Mouse (Mus musculus) CH12.LX (cell line): ENCODE measurements at regions not wholly inside any gene's neighbourhood (a gene's known extent, or its start where the extent isn't known, plus 50 kb on each side); places are given as distances from the start of the nearest gene placed in this dataset.

Source experiments
- DNase-seq: peaks from one replicate; pipeline ENCODE4 v3.0.0-alpha.2; 2013; ENCODE audit errors: extremely low read depth
- H3K27ac ChIP-seq: 2 replicates; pipeline ENCODE4 v1.5.1; 2012; ENCODE audit warnings: low read depth, mild to moderate bottlenecking, control low read depth, moderate library complexity; ENCODE audit not compliant: insufficient read depth
- H3K27me3 ChIP-seq: replicated peaks from 2 replicates; pipeline ENCODE3; 2012; ENCODE audit warnings: inconsistent platforms
- H3K36me3 ChIP-seq, 2 experiments: replicated peaks in 1 of 2; 2 replicates each; pipeline versions ENCODE3 to v1.6.1; 2012; ENCODE audit warnings: inconsistent platforms in 1 of 2, low read length in 1 of 2, mild to moderate bottlenecking in 1 of 2, mixed read lengths in 1 of 2, moderate library complexity in 1 of 2; ENCODE audit not compliant: control insufficient read depth in 1 of 2, insufficient read depth in 1 of 2
- H3K4me1 ChIP-seq, 2 experiments: 2 replicates each; pipeline ENCODE4 v1.6.1; 2012; ENCODE audit warnings: inconsistent platforms in 1 of 2, moderate library complexity in 1 of 2; ENCODE audit not compliant: insufficient read depth in 2 of 2, control insufficient read depth in 1 of 2
- H3K4me2 ChIP-seq: 2 replicates; pipeline ENCODE4 v1.6.1; 2012; ENCODE audit warnings: low read depth, mild to moderate bottlenecking, control low read depth; ENCODE audit not compliant: poor library complexity, insufficient read depth, severe bottlenecking
- H3K4me3 ChIP-seq, 3 experiments: fragments of 150-350 bp in 1 of 3; sonication (generic) in 1 of 3; replicated peaks in 1 of 3; 2 replicates each; pipeline versions ENCODE3 to v1.5.1; 2011 to 2012; ENCODE audit warnings: low read depth in 2 of 3, low read length in 2 of 3, mild to moderate bottlenecking in 2 of 3, moderate library complexity in 2 of 3, control low read depth in 1 of 3, improper control_type of control experiment in 1 of 3, inconsistent platforms in 1 of 3, mixed read lengths in 1 of 3; ENCODE audit not compliant: poor library complexity in 1 of 3
- H3K79me2 ChIP-seq: replicated peaks from 2 replicates; pipeline ENCODE4 v1.6.1; 2012; ENCODE audit warnings: mild to moderate bottlenecking, moderate library complexity; ENCODE audit not compliant: control insufficient read depth, poor library complexity, insufficient read depth, severe bottlenecking; ENCODE audit errors: extremely low read depth
- H3K9ac ChIP-seq: 2 replicates; pipeline ENCODE4 v1.6.1; 2012; ENCODE audit warnings: low read depth, mild to moderate bottlenecking, control low read depth, moderate library complexity; ENCODE audit not compliant: insufficient read depth
- H3K9me3 ChIP-seq: replicated peaks from 2 replicates; pipeline ENCODE3; 2012; ENCODE audit warnings: low read length, inconsistent platforms, mixed read lengths
- CHD1 ChIP-seq: IDR thresholded peaks from 2 replicates; pipeline ENCODE4 v1.6.1; 2012; ENCODE audit warnings: low read depth, low read length, improper control_type of control experiment, inconsistent platforms
- CHD2 ChIP-seq: IDR thresholded peaks from 2 replicates; pipeline ENCODE4 v1.6.1; 2011; ENCODE audit warnings: low read length, improper control_type of control experiment
- E2F4 ChIP-seq: IDR thresholded peaks from 2 replicates; pipeline ENCODE4 v1.6.1; 2011; ENCODE audit warnings: low read depth, low read length, improper control_type of control experiment; ENCODE audit not compliant: insufficient replicate concordance
- ELF1 ChIP-seq: IDR thresholded peaks from 2 replicates; pipeline ENCODE4 v1.6.1; 2014; ENCODE audit warnings: low read depth, mild to moderate bottlenecking, inconsistent platforms, low read length, improper control_type of control experiment
- ETS1 ChIP-seq: conservative IDR thresholded peaks from 2 replicates; pipeline ENCODE4 v1.6.1; 2012; ENCODE audit warnings: low read depth, mild to moderate bottlenecking, inconsistent platforms, low read length, improper control_type of control experiment, moderate library complexity
- GABPA ChIP-seq: IDR thresholded peaks from 2 replicates; pipeline ENCODE4 v1.6.1; 2012; ENCODE audit warnings: low read depth, low read length, improper control_type of control experiment, inconsistent platforms; ENCODE audit not compliant: insufficient replicate concordance
- IRF4 ChIP-seq: IDR thresholded peaks from 2 replicates; pipeline ENCODE4 v1.6.1; 2014; ENCODE audit warnings: low read depth, mild to moderate bottlenecking, inconsistent platforms, low read length, improper control_type of control experiment
- JUN ChIP-seq: IDR thresholded peaks from 2 replicates; pipeline ENCODE4 v1.6.1; 2011; ENCODE audit warnings: low read depth, mild to moderate bottlenecking, low read length, improper control_type of control experiment, moderate library complexity; ENCODE audit not compliant: insufficient read depth
- JUND ChIP-seq: conservative IDR thresholded peaks from 2 replicates; pipeline ENCODE4 v1.6.1; 2011; ENCODE audit warnings: low read depth, low read length, improper control_type of control experiment
- MAFK ChIP-seq: IDR thresholded peaks from 2 replicates; pipeline ENCODE4 v1.6.1; 2011; ENCODE audit warnings: low read length, improper control_type of control experiment; ENCODE audit not compliant: insufficient replicate concordance
- MAX ChIP-seq: IDR thresholded peaks from 2 replicates; pipeline ENCODE4 v1.6.1; 2011; ENCODE audit warnings: low read length, improper control_type of control experiment
- MAZ ChIP-seq: IDR thresholded peaks from 2 replicates; pipeline ENCODE4 v1.6.1; 2012; ENCODE audit warnings: low read depth, mild to moderate bottlenecking, inconsistent platforms, low read length, improper control_type of control experiment, moderate library complexity
- MEF2A ChIP-seq: IDR thresholded peaks from 2 replicates; pipeline ENCODE4 v1.6.1; 2014; ENCODE audit warnings: low read depth, mild to moderate bottlenecking, inconsistent platforms, low read length, improper control_type of control experiment, borderline replicate concordance
- MYC ChIP-seq: IDR thresholded peaks from 2 replicates; pipeline ENCODE4 v1.6.1; 2011; ENCODE audit warnings: low read depth, mild to moderate bottlenecking, improper control_type of control experiment, low read length
- NELFE ChIP-seq: IDR thresholded peaks from 2 replicates; pipeline ENCODE4 v1.6.1; 2011; ENCODE audit warnings: low read depth, low read length, improper control_type of control experiment
- PAX5 ChIP-seq: IDR thresholded peaks from 2 replicates; pipeline ENCODE4 v1.6.1; 2012; ENCODE audit warnings: low read length, inconsistent platforms, mixed read lengths
- RAD21 ChIP-seq: IDR thresholded peaks from 2 replicates; pipeline ENCODE4 v1.6.1; 2011; ENCODE audit warnings: low read depth, mild to moderate bottlenecking, low read length, improper control_type of control experiment, moderate library complexity
- RCOR1 ChIP-seq: conservative IDR thresholded peaks from 2 replicates; pipeline ENCODE4 v1.6.1; 2012; ENCODE audit warnings: low read depth, mild to moderate bottlenecking, inconsistent platforms, low read length, improper control_type of control experiment
- SIN3A ChIP-seq: IDR thresholded peaks from 2 replicates; pipeline ENCODE4 v1.6.1; 2012; ENCODE audit warnings: low read length, improper control_type of control experiment, inconsistent platforms
- TBP ChIP-seq: conservative IDR thresholded peaks from 2 replicates; pipeline ENCODE4 v1.6.1; 2011; ENCODE audit warnings: low read depth, low read length, improper control_type of control experiment
- UBTF ChIP-seq: IDR thresholded peaks from 2 replicates; pipeline ENCODE4 v1.6.1; 2012; ENCODE audit warnings: low read depth, mild to moderate bottlenecking, inconsistent platforms, low read length, improper control_type of control experiment, moderate library complexity
- USF1 ChIP-seq: IDR thresholded peaks from 2 replicates; pipeline ENCODE4 v1.6.1; 2014; ENCODE audit warnings: low read depth, mild to moderate bottlenecking, inconsistent platforms, low read length, improper control_type of control experiment
- USF2 ChIP-seq: conservative IDR thresholded peaks from 2 replicates; pipeline ENCODE4 v1.6.1; 2011; ENCODE audit warnings: low read depth, low read length, improper control_type of control experiment
- ZKSCAN1 ChIP-seq: IDR thresholded peaks from 2 replicates; pipeline ENCODE4 v1.6.1; 2012; ENCODE audit warnings: low read depth, inconsistent platforms, low read length, improper control_type of control experiment, borderline replicate concordance
- ZNF384 ChIP-seq: IDR thresholded peaks from 2 replicates; pipeline ENCODE4 v1.6.1; 2012; ENCODE audit warnings: low read depth, low read length, improper control_type of control experiment, inconsistent platforms
- dilution Hi-C: fragments of 300-500 bp; cut with MboI; formaldehyde crosslinking; loops from 2 replicates; pipeline ENCODE4 v1.14.3; 2020; ENCODE audit warnings: low sequenced_read_pairs; ENCODE audit not compliant: extremely low pct_unique_long_range_greater_than_20kb, extremely low pct_ligation_motif_present
- in situ Hi-C: fragments of 300-500 bp; cut with MboI; formaldehyde crosslinking; loops from 3 replicates; pipeline ENCODE4 v1.14.3; 2019; ENCODE audit warnings: low sequenced_read_pairs, low pct_ligation_motif_present, low pct_unique_long_range_greater_than_20kb, mixed read lengths

DNA sequence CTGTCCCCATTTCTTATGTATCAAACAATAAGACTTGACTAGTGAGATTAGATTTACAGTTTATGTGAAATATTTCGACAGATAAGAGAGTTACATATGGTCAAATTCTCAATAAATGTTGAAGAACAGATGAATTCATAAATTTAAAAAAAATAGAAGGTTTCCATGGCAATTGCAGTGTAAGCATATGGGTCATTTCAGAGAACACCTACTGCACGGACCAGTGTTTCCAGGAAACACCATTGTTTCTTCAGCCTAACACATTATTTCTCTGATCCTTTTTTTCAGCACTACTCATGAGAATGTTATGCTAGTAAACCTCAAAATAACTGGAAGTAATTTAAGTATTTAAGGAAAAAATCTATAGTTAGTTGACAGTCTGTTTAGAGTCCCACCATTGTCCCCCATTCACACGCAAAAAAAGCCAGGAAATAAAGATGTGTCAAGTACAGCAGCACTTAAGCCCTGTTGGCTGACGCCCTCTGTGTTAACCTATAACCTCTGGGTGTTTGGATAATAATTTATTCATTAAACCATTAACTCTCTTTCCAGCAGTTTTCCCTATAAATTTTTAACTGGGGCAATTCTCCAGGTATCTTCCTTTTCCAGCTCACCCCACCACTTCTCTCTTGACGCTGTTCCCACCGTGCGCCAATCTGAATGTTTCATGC lies 1160.9 kb upstream of the Adgrl2 start:
- Histone ChIP-seq H3K36me3 (no peaks in the 10 kb centered on the region), H3K27me3 (no peaks in the 10 kb centered on the region)
- TF ChIP-seq IRF4 (no peak), RAD21 (no peak), RCOR1 (no peak), NELFE (no peak), SIN3A (no peak), CHD1 (no peak), CHD2 (no peak), MAZ (no peak), TBP (no peak), ZKSCAN1 (no peak), MAFK (no peak), ELF1 (no peak), PAX5 (no peak), UBTF (no peak), E2F4 (no peak), USF1 (no peak)
- TF ChIP-seq, all 38 proteins: peak for 0
- Histone ChIP-seq H3K4me2 (no peak overlapping the region), H3K4me3 (no peak overlapping the region), H3K27ac (no peak overlapping the region), H3K79me2 (no peaks in the 10 kb centered on the region), H3K9ac (no peak overlapping the region), H3K4me1 (no peaks in the 10 kb centered on the region), H3K9me3 (peaks cover 16% of the 10 kb centered on the region)
- in situ Hi-C loops (no loop called here), dilution Hi-C loops (no loop called here)
- DNase-seq, result no peak

DNA sequence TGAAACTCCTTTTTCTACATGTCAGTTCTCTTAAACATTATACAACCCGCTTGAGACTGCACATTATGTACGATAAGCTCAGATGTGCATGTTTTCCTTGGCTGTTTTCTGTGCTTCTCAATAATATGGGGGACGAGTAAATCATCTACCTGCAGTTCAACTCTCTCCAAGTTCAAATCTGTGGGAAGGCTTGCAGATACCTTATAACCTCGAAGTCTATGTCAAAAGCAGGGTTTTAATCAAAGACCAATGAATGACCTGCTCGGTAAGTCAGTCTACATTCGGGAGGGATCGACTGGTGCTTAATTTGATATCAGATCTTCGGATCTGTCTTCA lies 1161.4 kb upstream of the Adgrl2 start:
- in situ Hi-C loops (no loop called here), dilution Hi-C loops (no loop called here)
- no peak overlapping the region for H3K4me3 ChIP-seq
- H3K4me2 ChIP-seq, result no peak overlapping the region
- no peaks in the 10 kb centered on the region for H3K36me3 ChIP-seq
- DNase-seq, result no peak
- no peak overlapping the region for H3K27ac ChIP-seq
- H3K4me1 ChIP-seq, result no peaks in the 10 kb centered on the region
- TF ChIP-seq ZNF384, result no peak
- TF ChIP-seq JUN, result no peak
- TF ChIP-seq MAX, result no peak
- no peak for TF ChIP-seq GABPA
- TF ChIP-seq ZKSCAN1, result no peak
- no peak for TF ChIP-seq CHD1
- no peak for TF ChIP-seq TBP
- TF ChIP-seq MAZ, result no peak
- no peak for TF ChIP-seq JUND
- no peak for TF ChIP-seq MEF2A
- no peak for TF ChIP-seq USF2
- no peak for TF ChIP-seq ETS1
- no peak for TF ChIP-seq MYC
- H3K9me3 ChIP-seq, result peaks cover 18% of the 10 kb centered on the region
- H3K27me3 ChIP-seq, result no peaks in the 10 kb centered on the region
- H3K79me2 ChIP-seq, result no peaks in the 10 kb centered on the region
- H3K9ac ChIP-seq, result no peak overlapping the region
